Mouse (Mus musculus): ENCODE measurements at regions not wholly inside any gene's neighbourhood (a gene's known extent, or its start where the extent isn't known, plus 50 kb on each side); places are given as distances from the start of the nearest gene placed in this dataset.

- TF ChIP-seq CTCF (IDR thresholded peaks at IDR 0.05; ENCODE audit: low read depth) (no peak), EP300 (IDR thresholded peaks at IDR 0.05; ENCODE audit: low read depth) (no peak)
These were observed 142.9 kb upstream of the Teddm2 start for GRCm38 (mm10) chr1:154042956-154043355.

Measured in heart, postnatal 0 days (tissue).